Mouse (Mus musculus) adrenal gland, postnatal 25 days (tissue): ENCODE measurements at regions not wholly inside any gene's neighbourhood (a gene's known extent, or its start where the extent isn't known, plus 50 kb on each side); places are given as distances from the start of the nearest gene placed in this dataset.
A peak's percentile ranks its signal among the peaks of the same experiment; 100 is the strongest.

Source experiments
- DNase-seq: peaks from one replicate; pipeline ENCODE4 v3.0.0; 2021; ENCODE audit warnings: mixed read lengths

GRCm38 (mm10) chr16:10098511-10098910 is 71.5 kb upstream of the Rpl39l start:
- DNase-seq = no peak

GRCm38 (mm10) chr16:10088461-10089353 is 81.3 kb upstream of the Rpl39l start:
- peak; percentile 9 for DNase-seq

GRCm38 (mm10) chr16:10086341-10086740 is 83.7 kb upstream of the Rpl39l start:
- DNase-seq = no peak

- no peak for DNase-seq
These were observed 84.6 kb upstream of the Rpl39l start for GRCm38 (mm10) chr16:10085429-10085828.

- no peak for DNase-seq
These were observed 86.4 kb upstream of the Grin2a start for GRCm38 (mm10) chr16:10081751-10082150.

GRCm38 (mm10) chr16:10080121-10080679 is 84.8 kb upstream of the Grin2a start:
- no peak for DNase-seq

GRCm38 (mm10) chr16:10073158-10073557 is 77.8 kb upstream of the Grin2a start:
- DNase-seq = peak; percentile 44

- no peak for DNase-seq
These were observed 68.1 kb upstream of the Grin2a start for GRCm38 (mm10) chr16:10063491-10063890.

GRCm38 (mm10) chr16:10058094-10058493 is 62.7 kb upstream of the Grin2a start:
- DNase-seq = no peak
